Mouse (Mus musculus) CD4-positive, CD25-positive, alpha-beta regulatory T cell, adult 4 months (primary cell): ENCODE measurements around the gene D13Ertd608e. TPM values are rescaled to one million over a fixed set of nuclear protein-coding genes. Genes with fewer than 3 reads are reported as not detected.

Experiments
- polyA plus RNA-seq, 2 experiments: library from polyadenylated mRNA; unstranded; fragments of 100-300 nt; shearing (Covaris generic); gene quantifications; one replicate each; pipeline ENCODE4 v1.2.1; 2017

Gene D13Ertd608e
- polyA plus RNA-seq, 2 experiments from 2014 or later = not detected

Other genes with a start within 250 kb of the D13Ertd608e start
- not detected for gene Ccl28, start 212.2 kb upstream of the D13Ertd608e start, polyA plus RNA-seq
- 10 to 100 TPM; 47.8 to 54.1 TPM for gene Hmgcs1, start 145.6 kb upstream of the D13Ertd608e start, polyA plus RNA-seq
- gene Nim1k, start 80.1 kb upstream of the D13Ertd608e start, polyA plus RNA-seq = 1 to 10 TPM in 1 of 2 experiments, under 1 TPM in 1; 0.75 to 1.1 TPM
- 10 to 100 TPM; 26.1 to 29.2 TPM for gene Zfp131, start 45.1 kb upstream of the D13Ertd608e start, polyA plus RNA-seq
- not detected for gene AF067063, start 5.8 kb upstream of the D13Ertd608e start, polyA plus RNA-seq
- not detected for gene Tcstv1, start 58.8 kb downstream of the D13Ertd608e start, polyA plus RNA-seq
- not detected for gene Gm21761, start 93.3 kb downstream of the D13Ertd608e start, polyA plus RNA-seq
- gene B020031M17Rik, start 114.8 kb downstream of the D13Ertd608e start, polyA plus RNA-seq = not detected
- not detected for gene Gm36079, start 191.0 kb downstream of the D13Ertd608e start, polyA plus RNA-seq
- gene Gm21188, start 216.2 kb downstream of the D13Ertd608e start, polyA plus RNA-seq = under 1 TPM; 0.24 TPM